Mouse (Mus musculus): ENCODE results near the gene Tlr7.
"Not testable (repeated sequence)": the region's sequence is repeated elsewhere in the genome, so short reads cannot be mapped to it uniquely, and the experiment has no call there.

The Tlr7 gene

DNA sequence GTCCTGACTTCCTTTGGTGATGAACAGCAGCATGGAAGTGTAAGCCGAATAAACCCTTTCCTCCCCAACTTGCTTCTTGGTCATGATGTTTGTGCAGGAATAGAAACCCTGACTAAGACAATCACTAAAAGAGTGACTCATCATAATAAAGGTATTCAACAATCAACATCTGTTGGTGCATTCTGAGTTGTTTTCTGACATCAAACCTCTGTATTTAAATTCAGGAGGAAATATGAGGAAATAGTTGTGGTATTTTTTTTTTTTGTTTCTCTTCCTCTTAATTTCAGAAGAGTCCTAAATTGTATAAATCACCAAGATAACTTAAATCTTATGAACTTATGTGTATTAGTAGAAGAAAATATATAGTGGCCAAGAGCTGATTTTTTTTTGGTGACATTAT is 28.3 kb downstream of the Tlr7 start:
- DNase-seq (ENCODE audit: extremely low spot score, low read depth, low spot score) = not testable (repeated sequence)

DNA sequence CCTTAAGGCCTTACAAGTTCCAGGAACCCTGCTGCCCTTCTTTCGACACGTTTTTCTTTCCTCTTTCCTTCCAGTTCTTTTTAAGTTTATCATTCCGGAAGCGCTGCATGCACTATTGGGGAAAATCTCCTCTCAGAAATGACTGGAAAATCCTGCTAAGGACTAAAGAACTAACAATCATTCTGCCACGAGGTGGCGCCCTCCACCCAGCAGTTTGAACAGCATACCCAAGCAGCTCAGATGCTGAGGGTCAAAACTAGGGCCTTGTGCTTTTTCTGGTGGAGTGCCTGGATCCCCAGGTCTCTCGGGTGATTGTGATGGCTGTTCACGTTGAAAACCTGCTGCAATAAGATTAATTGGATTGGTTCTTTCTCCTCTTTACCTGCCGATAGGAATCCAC is 53.4 kb downstream of the Tlr7 start:
- peak; percentile 31 for DNase-seq (ENCODE audit: extremely low spot score, low read depth, low spot score)

DNA sequence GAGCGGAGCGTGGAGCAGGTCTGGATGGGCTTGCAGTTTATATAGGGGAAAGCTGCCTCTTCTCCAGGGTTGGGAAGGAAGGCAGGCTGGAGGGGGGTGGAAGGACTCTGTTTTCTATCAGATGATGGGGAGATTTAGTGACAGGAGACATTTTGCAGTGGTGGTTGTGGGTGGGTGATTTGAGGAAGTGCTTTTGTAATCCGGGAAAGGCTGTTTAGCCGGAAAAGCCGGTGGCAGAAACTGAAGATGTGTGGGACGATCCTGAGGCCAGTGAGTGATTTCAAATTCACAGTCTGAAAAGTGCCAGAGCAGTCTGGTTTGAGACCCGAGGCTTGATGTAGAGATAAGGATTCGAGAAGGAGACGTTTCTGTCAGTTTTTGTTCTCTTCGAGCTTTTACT is 53.8 kb downstream of the Tlr7 start:
- DNase-seq (ENCODE audit: extremely low spot score, low read depth, low spot score) = no peak

DNA sequence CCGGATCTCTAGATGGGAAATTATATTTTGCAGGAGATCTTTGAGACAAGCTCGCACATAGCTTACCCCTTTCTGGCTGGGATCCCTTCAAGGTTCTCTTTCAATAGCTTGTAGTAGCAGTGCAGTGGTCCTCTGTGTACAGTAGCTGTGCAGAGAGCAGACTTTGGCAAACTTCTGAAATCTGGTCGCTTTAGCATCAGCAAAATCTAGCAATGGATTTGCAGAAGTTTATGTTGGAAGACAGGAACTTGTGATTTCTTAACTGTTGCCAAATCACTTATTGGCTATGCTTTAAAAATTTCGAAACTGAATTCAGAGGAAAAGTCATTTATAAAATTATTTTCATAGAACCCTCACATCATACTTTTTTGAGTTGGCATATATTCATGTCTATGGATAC is 66.3 kb downstream of the Tlr7 start, which contains the start of gene Tlr8:
TSS of gene Tlr8 (minus strand) at position 244 of the 400 bp plus-strand sequence.
- no peak for DNase-seq (ENCODE audit: extremely low spot score, low read depth, low spot score)

DNA sequence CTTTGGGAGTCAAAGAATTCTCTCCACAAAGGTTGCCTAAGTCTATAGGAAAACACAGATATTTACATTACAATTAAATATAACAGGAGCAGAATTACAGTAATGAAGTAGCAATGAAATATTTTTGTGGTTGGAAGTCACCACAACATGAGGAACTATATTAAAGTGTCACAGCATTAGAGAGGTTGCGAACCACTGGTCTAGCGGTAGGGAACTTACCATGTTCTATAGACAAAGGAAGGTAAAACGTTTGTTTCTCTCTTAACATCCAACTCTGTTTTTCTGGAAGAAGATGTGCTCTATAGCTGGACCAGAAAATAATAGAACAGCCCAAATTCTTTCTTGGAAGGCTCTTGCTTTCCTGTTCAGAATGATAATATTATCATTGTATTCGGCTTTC is 66.8 kb downstream of the Tlr7 start:
- no peak for DNase-seq (ENCODE audit: extremely low spot score, low read depth, low spot score)

Measured in hindlimb bud, embryonic 11.5 days (tissue).